Mouse (Mus musculus) heart, adult 8-10 months (tissue): Measurements from ENCODE around the gene Arl15. TPM values are rescaled to one million over a fixed set of nuclear protein-coding genes. Genes with fewer than 3 reads are reported as not detected.

ENCODE experiments used
- DNase-seq: peaks from one replicate; pipeline ENCODE4 v3.0.0; 2022; ENCODE audit warnings: low spot score
- total RNA-seq, 4 experiments: library from RNA; stranded (reverse); gene quantifications; 2 replicates each; pipeline ENCODE4 v1.2.4; 2022

The Arl15 gene
- total RNA-seq, 4 experiments from 2014 or later, result 7.1 to 8.2 (median 8.0) TPM

DNA sequence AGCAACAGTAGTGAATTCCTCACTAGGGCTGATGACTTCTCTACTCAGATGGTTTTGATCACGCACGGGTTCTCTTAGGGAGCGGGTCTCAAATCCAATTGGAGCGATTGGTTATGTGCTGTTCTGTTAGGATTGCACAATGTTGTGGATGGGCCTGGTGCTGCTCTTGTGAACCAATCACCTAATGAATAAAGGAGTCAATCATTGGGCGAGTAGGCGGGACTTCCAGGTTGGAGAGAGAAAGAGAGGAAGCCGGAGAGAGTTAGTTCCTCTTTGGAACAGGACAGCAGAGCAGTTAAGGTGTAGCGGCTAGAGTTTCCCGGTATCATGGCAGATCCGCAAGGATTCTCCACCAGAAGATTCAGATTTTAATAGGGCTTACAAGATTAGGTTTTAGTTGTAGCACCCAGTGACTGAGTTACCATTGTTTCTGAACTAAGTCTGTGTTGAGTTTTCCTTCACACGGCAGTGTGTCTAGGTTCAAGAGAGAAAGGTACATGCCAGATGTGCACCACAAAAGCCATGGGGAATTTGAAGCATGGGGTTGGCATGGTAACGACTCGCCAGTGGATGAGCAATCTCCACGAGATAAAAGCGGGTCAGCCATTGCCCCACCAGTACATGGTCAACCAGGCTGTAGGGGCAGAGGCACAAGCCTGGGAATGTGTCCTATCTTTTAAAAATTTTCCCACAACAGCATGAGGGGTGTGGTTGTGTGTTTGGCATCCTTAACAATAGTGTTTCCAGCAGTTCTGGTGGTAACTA is 408.7 kb downstream of the Arl15 start:
- no peak for DNase-seq

Other genes starting within 250 kb of the Arl15 start
- 10 to 100 TPM; 16.4 to 18.9 (median 18.0) TPM for gene Snx18, start 175.9 kb upstream of the Arl15 start, total RNA-seq
- gene Hspb3, start 130.8 kb upstream of the Arl15 start, total RNA-seq, result 10 to 100 TPM; 15.4 to 22.3 (median 18.7) TPM